Mouse (Mus musculus) forebrain, embryonic 16.5 days (tissue): ENCODE measurements around the gene Tmem231. TPM values are rescaled to one million over a fixed set of nuclear protein-coding genes. Genes with fewer than 3 reads are reported as not detected.

ENCODE experiments used
- ATAC-seq: fragments of 200-750 bp; cut with Nextera tagmentation; 2 replicates; pipeline ENCODE4 v1.8.0; 2017; ENCODE audit warnings: mild to moderate bottlenecking, moderate library complexity
- H3K27ac ChIP-seq: fragments of 300-500 bp; sonication (generic); 2 replicates; pipeline ENCODE4 v1.5.1; 2014; ENCODE audit warnings: low read length, control low read depth
- H3K27me3 ChIP-seq: fragments of 300-500 bp; sonication (generic); replicated peaks from 2 replicates; pipeline ENCODE4 v1.6.1; 2014; ENCODE audit warnings: low read length; ENCODE audit not compliant: control insufficient read depth, insufficient read depth
- H3K36me3 ChIP-seq: fragments of 300-500 bp; sonication (generic); 2 replicates; pipeline ENCODE4 v1.6.1; 2014; ENCODE audit not compliant: control insufficient read depth, insufficient read depth
- H3K4me1 ChIP-seq: fragments of 300-500 bp; sonication (generic); replicated peaks from 2 replicates; pipeline ENCODE4 v1.6.1; 2014; ENCODE audit warnings: low read length; ENCODE audit not compliant: control insufficient read depth, insufficient read depth
- H3K4me2 ChIP-seq: fragments of 300-500 bp; sonication (generic); 2 replicates; pipeline ENCODE4 v1.6.1; 2014; ENCODE audit warnings: mild to moderate bottlenecking, low read length, control low read depth
- H3K4me3 ChIP-seq: fragments of 300-500 bp; sonication (generic); replicated peaks from 2 replicates; pipeline ENCODE4 v1.5.1; 2014; ENCODE audit warnings: mild to moderate bottlenecking, low read length, control low read depth
- H3K9ac ChIP-seq: fragments of 300-500 bp; sonication (generic); replicated peaks from 2 replicates; pipeline ENCODE4 v1.6.1; 2014; ENCODE audit warnings: low read depth, low read length, control low read depth
- H3K9me3 ChIP-seq: fragments of 300-500 bp; sonication (generic); 2 replicates; pipeline ENCODE4 v1.6.1; 2016; ENCODE audit warnings: low read length; ENCODE audit not compliant: control insufficient read depth
- WGBS: fragments of 180-500 bp; shearing (Covaris S2); extraction: QIAGEN DNeasy Blood & Tissue Kit; methylation state at CpG from one replicate; pipeline ENCODE4 v1.1.7; 2014; 5-methylcytosine and 5-hydroxymethylcytosine counted together
- polyA plus RNA-seq: library from polyadenylated mRNA; unstranded; fragments of >200 nt; fragmentation: Nextera tagmentation; extraction: Ambion mirVana; gene quantifications from 2 replicates; pipeline ENCODE4 v1.2.1, GENCODE M21; 2015

The Tmem231 gene
- 14.1 and 14.3 TPM in 2 replicates for polyA plus RNA-seq

- H3K9ac ChIP-seq, result peak within 1 kb of the TSS; percentile 92
- WGBS, result under 1% methylated on average over 53 of the region's 53 CpGs
These were observed at the start of gene Tmem231 for GRCm38 (mm10) chr8:111933348-111934076. Gene Tmem231, minus strand, starts transcription at chr8:111933881.

DNA sequence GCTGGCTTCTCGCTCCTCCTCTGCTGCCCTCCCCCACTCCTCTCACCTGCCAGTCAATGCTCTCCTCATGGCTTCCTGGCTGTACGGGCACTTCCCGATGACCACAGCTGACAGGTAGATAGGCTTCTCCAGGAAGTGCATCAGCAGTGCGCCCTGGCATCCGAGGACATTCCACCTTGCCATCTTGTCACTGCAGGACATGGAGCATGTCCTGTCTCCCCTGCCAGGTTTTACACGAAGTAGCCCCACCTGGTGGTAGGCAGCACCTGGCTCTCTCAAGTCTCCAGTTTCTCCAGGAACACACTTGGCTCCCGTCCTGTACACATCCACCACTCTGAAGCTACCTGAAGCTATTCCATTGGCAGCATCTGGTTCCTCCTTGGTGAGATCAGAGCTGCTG is 48.4 kb upstream of the Tmem231 start:
- ATAC-seq, result no peak
- no peak overlapping the region for H3K9ac ChIP-seq
- no peaks in the 10 kb centered on the region for H3K4me1 ChIP-seq
- 82% methylated on average over 7 of the region's 7 CpGs for WGBS
- no peak overlapping the region for H3K27ac ChIP-seq
- H3K27me3 ChIP-seq, result no peaks in the 10 kb centered on the region
- peaks cover 11% of the 10 kb centered on the region; the same call in 1 of the 2 replicates for H3K36me3 ChIP-seq
- no peaks in the 10 kb centered on the region for H3K9me3 ChIP-seq
- no peak overlapping the region for H3K4me3 ChIP-seq
- H3K4me2 ChIP-seq, result no peak overlapping the region

More at GRCm38 (mm10) chr8:111933348-111934076, at the start of gene Tmem231:
- Histone ChIP-seq H3K4me3 (peak within 1 kb of the TSS; percentile 87), H3K36me3 (no peaks in the 10 kb centered on the region), H3K9me3 (no peaks in the 10 kb centered on the region), H3K4me1 (peaks cover 11% of the 10 kb centered on the region), H3K27ac (peak within 1 kb of the TSS; percentile 94), H3K27me3 (no peaks in the 10 kb centered on the region), H3K4me2 (peak within 1 kb of the TSS; percentile 89)
- peak; percentile 100 for ATAC-seq

- H3K4me2 ChIP-seq, result no peak overlapping the region
- H3K4me3 ChIP-seq, result no peak overlapping the region
- H3K27ac ChIP-seq, result no peak overlapping the region
- H3K27me3 ChIP-seq, result no peaks in the 10 kb centered on the region
- 84% methylated on average over 10 of the region's 10 CpGs for WGBS
- no peaks in the 10 kb centered on the region for H3K4me1 ChIP-seq
- H3K9me3 ChIP-seq, result no peaks in the 10 kb centered on the region
- ATAC-seq, result no peak
- H3K9ac ChIP-seq, result no peak overlapping the region
- H3K36me3 ChIP-seq, result peaks cover 4% of the 10 kb centered on the region; the same call in 1 of the 2 replicates
These were observed 44.5 kb upstream of the Tmem231 start for GRCm38 (mm10) chr8:111978147-111978546.

DNA sequence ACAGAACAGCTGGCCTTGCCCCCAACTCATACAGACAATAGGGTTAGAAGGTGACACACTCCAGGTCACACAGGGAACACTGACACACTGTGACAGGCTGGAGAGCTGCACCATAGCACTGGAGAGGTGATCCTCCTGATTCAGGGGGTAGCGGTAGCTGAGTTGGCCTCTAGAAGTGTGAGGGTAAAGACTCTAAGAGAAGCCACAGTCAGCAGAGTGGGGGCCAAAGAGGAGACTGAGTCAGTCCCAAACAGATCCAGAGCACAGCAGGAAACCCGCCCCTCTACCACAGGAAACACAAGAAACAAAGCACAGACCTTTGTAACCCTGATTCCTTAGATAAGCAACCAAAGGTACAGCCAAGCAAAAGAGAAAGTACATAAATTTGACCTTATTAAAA is 42.6 kb upstream of the Tmem231 start:
- Histone ChIP-seq H3K9me3 (no peaks in the 10 kb centered on the region), H3K9ac (no peak overlapping the region), H3K36me3 (peaks cover 4% of the 10 kb centered on the region; the same call in 1 of the 2 replicates), H3K4me1 (no peaks in the 10 kb centered on the region), H3K4me2 (no peak overlapping the region), H3K4me3 (no peak overlapping the region), H3K27ac (no peak overlapping the region), H3K27me3 (no peaks in the 10 kb centered on the region)
- ATAC-seq, result no peak
- 95% methylated on average over 2 of the region's 2 CpGs for WGBS

DNA sequence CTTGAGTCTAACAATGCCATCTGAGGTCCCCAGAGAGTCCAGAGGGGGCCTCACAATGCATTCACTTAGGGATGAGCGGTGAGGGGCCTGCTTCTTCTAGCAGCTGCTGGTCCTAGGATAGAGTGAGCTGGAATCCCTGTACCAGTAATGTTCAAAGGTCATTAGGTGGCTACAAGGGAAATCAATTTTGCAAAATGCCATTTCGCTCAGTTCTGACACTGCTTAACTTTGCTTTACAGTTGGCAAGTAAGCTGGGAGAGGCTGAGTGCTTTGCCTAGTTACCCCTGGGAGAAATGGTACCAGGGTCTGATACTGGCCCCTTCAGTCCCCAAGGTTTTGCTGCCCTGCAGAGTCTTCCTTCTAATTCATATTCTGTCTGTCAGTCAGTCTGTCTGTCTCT is 42.0 kb upstream of the Tmem231 start:
- Histone ChIP-seq H3K4me1 (no peaks in the 10 kb centered on the region), H3K27me3 (no peaks in the 10 kb centered on the region), H3K4me3 (no peak overlapping the region), H3K27ac (no peak overlapping the region), H3K9ac (no peak overlapping the region), H3K9me3 (no peaks in the 10 kb centered on the region), H3K36me3 (peaks cover 4% of the 10 kb centered on the region; the same call in 1 of the 2 replicates), H3K4me2 (no peak overlapping the region)
- whole genome bisulfite sequencing, result 98% methylated on average over 2 of the region's 2 CpGs
- no peak for ATAC-seq

DNA sequence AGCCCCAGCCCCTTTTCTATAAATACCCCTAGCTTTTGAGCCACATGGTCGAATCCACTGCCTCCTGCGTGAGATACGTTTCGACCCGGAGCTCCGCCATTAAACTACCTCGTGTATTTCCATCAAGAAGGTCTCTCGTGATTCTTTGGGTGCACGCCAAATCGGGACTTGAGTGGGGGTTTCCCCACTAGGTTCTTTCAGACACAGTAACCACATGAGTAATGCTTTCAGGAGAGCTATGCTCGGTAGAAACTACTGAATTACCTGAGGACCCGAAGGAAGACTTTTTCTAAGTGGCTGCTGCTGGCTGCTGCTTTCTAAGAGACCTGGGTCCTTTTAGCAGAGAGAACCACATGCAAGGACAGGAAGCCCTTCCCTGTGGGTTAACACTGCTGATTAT is 40.5 kb upstream of the Tmem231 start:
- Histone ChIP-seq H3K9me3 (no peaks in the 10 kb centered on the region), H3K27ac (no peak overlapping the region), H3K36me3 (peaks cover 4% of the 10 kb centered on the region; the same call in 1 of the 2 replicates), H3K4me2 (no peak overlapping the region), H3K4me1 (no peaks in the 10 kb centered on the region), H3K4me3 (no peak overlapping the region), H3K27me3 (no peaks in the 10 kb centered on the region), H3K9ac (no peak overlapping the region)
- WGBS, result 97% methylated on average over 12 of the region's 12 CpGs
- no peak for ATAC-seq

- Histone ChIP-seq H3K4me1 (no peaks in the 10 kb centered on the region), H3K9ac (no peak overlapping the region), H3K27ac (no peak overlapping the region), H3K27me3 (no peaks in the 10 kb centered on the region), H3K4me2 (no peak overlapping the region), H3K4me3 (no peak overlapping the region), H3K36me3 (peaks cover 3% of the 10 kb centered on the region; the same call in 1 of the 2 replicates), H3K9me3 (no peaks in the 10 kb centered on the region)
- ATAC-seq, result no peak
- WGBS, result 23% methylated on average over 5 of the region's 5 CpGs
These were observed 35.3 kb upstream of the Tmem231 start for GRCm38 (mm10) chr8:111968991-111969390.

DNA sequence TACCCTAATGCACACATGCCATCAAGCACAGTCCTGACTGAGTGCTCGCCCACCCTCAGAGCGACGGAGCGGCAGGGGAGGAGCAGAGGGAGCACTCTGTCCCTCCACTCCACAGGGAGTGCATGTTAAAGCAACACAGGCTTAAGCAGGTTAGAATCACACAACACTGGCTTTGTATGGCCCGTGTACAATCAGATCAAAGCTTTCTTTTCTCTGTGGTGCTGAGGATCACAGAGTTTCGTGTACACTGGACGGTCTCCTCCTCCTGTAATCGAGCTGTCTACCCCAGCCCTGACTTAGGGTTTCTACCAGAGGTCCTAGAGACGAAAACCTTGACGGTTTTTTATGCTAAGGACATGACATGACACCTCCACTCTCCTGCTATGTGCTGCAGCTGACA is 34.9 kb upstream of the Tmem231 start:
- H3K4me2 ChIP-seq, result no peak overlapping the region
- WGBS, result 80% methylated on average over 10 of the region's 10 CpGs
- no peak overlapping the region for H3K9ac ChIP-seq
- no peaks in the 10 kb centered on the region for H3K4me1 ChIP-seq
- no peaks in the 10 kb centered on the region for H3K27me3 ChIP-seq
- H3K36me3 ChIP-seq, result peaks cover 3% of the 10 kb centered on the region; the same call in 1 of the 2 replicates
- no peaks in the 10 kb centered on the region for H3K9me3 ChIP-seq
- H3K4me3 ChIP-seq, result no peak overlapping the region
- ATAC-seq, result no peak
- H3K27ac ChIP-seq, result no peak overlapping the region

DNA sequence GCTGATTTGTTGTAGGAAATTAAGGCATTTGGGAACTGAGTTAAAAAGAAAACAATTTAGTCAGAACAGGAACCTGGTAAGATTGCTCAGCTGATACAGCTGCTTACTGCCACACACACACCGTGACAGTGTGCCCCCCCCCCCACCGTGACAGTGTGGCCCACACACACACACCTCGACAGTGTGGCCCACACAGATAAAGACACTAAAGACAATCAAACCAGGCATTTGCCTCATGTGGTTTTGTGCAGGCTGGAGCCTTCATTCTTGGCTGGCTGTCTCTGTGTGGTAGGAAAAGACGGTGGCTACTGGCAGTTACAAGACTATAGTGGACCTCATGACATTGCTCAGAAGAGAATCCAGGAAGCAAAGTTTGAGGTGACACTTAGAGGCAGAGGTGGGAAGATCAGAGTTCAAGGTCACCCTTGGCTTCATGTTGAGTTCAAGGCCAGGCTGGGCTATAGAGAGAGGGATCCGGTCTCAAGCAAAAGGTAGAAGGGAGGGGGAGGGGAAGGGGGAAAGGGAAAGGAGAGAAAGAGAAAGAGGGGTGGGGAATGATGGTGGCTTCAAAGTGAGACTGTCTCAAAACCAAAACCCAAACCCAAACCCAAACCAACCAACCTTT is 33.7 kb upstream of the Tmem231 start:
- H3K4me3 ChIP-seq, result no peak overlapping the region
- WGBS, result 81% methylated on average over 5 of the region's 5 CpGs
- H3K27me3 ChIP-seq, result no peaks in the 10 kb centered on the region
- H3K4me2 ChIP-seq, result no peak overlapping the region
- H3K27ac ChIP-seq, result no peak overlapping the region
- H3K4me1 ChIP-seq, result no peaks in the 10 kb centered on the region
- ATAC-seq, result no peak
- H3K36me3 ChIP-seq, result peaks cover 3% of the 10 kb centered on the region; the same call in 1 of the 2 replicates
- no peak overlapping the region for H3K9ac ChIP-seq
- no peaks in the 10 kb centered on the region for H3K9me3 ChIP-seq
